Mouse (Mus musculus): Measurements from ENCODE around the gene Kif5a. TPM values are rescaled to one million over a fixed set of nuclear protein-coding genes. Genes with fewer than 3 reads are reported as not detected.

The Kif5a gene
- polyA plus RNA-seq, 1 experiment from 2014 or later: 6.7 TPM

GRCm38 (mm10) chr10:127181566-127181965 is 81.6 kb downstream of the Kif5a start:
- Histone ChIP-seq H3K4me1 (ENCODE audit: control insufficient read depth, insufficient read depth, low read length) (peaks cover 15% of the 10 kb centered on the region), H3K4me2 (ENCODE audit: low read depth, low read length) (no peak overlapping the region), H3K9me3 (replicated peaks; ENCODE audit: control insufficient read depth, low read length) (0 out of 2 replicates have a peak, but pooled peaks cover under 1% of the 10 kb centered on the region), H3K9ac (ENCODE audit: low read length) (no peak overlapping the region), H3K4me3 (replicated peaks; ENCODE audit: low read length) (no peak overlapping the region), H3K36me3 (ENCODE audit: control insufficient read depth, insufficient read depth, low read length) (peaks cover 3% of the 10 kb centered on the region; the same call in 1 of the 2 replicates), H3K27me3 (ENCODE audit: control insufficient read depth, insufficient read depth, low read length) (peaks cover 45% of the 10 kb centered on the region), H3K27ac (ENCODE audit: low read length) (no peak overlapping the region)
- 68% methylated on average over 6 of the region's 6 CpGs for WGBS
- no peak for ATAC-seq (ENCODE audit: insufficient read depth, low FRiP score)

GRCm38 (mm10) chr10:127180695-127181047 is 82.5 kb downstream of the Kif5a start:
- H3K27me3 ChIP-seq (ENCODE audit: control insufficient read depth, insufficient read depth, low read length): peaks cover 48% of the 10 kb centered on the region
- H3K36me3 ChIP-seq (ENCODE audit: control insufficient read depth, insufficient read depth, low read length): no peaks in the 10 kb centered on the region
- peaks cover 15% of the 10 kb centered on the region for H3K4me1 ChIP-seq (ENCODE audit: control insufficient read depth, insufficient read depth, low read length)
- H3K9me3 ChIP-seq (replicated peaks; ENCODE audit: control insufficient read depth, low read length): no peaks in the 10 kb centered on the region
- ATAC-seq (ENCODE audit: insufficient read depth, low FRiP score): no peak
- 35% methylated on average over 3 of the region's 3 CpGs for WGBS
- peak overlapping the region; percentile 34; the same call in 1 of the 2 replicates for H3K4me2 ChIP-seq (ENCODE audit: low read depth, low read length)
- H3K9ac ChIP-seq (ENCODE audit: low read length): no peak overlapping the region
- no peak overlapping the region for H3K4me3 ChIP-seq (replicated peaks; ENCODE audit: low read length)
- H3K27ac ChIP-seq (ENCODE audit: low read length): no peak overlapping the region

GRCm38 (mm10) chr10:127179871-127180694 is 83.1 kb downstream of the Kif5a start, which contains the start of gene Slc26a10:
Gene Slc26a10, minus strand, starts transcription at chr10:127180645.
- peak within 1 kb of the TSS; percentile 38; the same call in 1 of the 2 replicates for H3K9ac ChIP-seq (ENCODE audit: low read length)
- peaks cover 15% of the 10 kb centered on the region for H3K4me1 ChIP-seq (ENCODE audit: control insufficient read depth, insufficient read depth, low read length)

GRCm38 (mm10) chr10:127178286-127179027 is 84.7 kb downstream of the Kif5a start:
- Histone ChIP-seq H3K4me2 (ENCODE audit: low read depth, low read length) (peak overlapping the region; percentile 59), H3K4me3 (replicated peaks; ENCODE audit: low read length) (peak overlapping the region; percentile 37), H3K9ac (ENCODE audit: low read length) (peak overlapping the region; percentile 49), H3K27me3 (ENCODE audit: control insufficient read depth, insufficient read depth, low read length) (peaks cover 48% of the 10 kb centered on the region), H3K9me3 (replicated peaks; ENCODE audit: control insufficient read depth, low read length) (no peaks in the 10 kb centered on the region), H3K27ac (ENCODE audit: low read length) (no peak overlapping the region), H3K4me1 (ENCODE audit: control insufficient read depth, insufficient read depth, low read length) (peaks cover 15% of the 10 kb centered on the region), H3K36me3 (ENCODE audit: control insufficient read depth, insufficient read depth, low read length) (no peaks in the 10 kb centered on the region)
- 5% methylated on average over 41 of the region's 41 CpGs for WGBS
- no peak for ATAC-seq (ENCODE audit: insufficient read depth, low FRiP score)

More at GRCm38 (mm10) chr10:127179871-127180694, 83.1 kb downstream of the Kif5a start, which contains the start of gene Slc26a10:
- H3K9me3 ChIP-seq (replicated peaks; ENCODE audit: control insufficient read depth, low read length): no peaks in the 10 kb centered on the region
- peak within 1 kb of the TSS; percentile 10; the same call in 1 of the 2 replicates for H3K4me3 ChIP-seq (replicated peaks; ENCODE audit: low read length)
- H3K27ac ChIP-seq (ENCODE audit: low read length): no peak within 1 kb of the TSS
- H3K4me2 ChIP-seq (ENCODE audit: low read depth, low read length): peak within 1 kb of the TSS; percentile 34
- H3K27me3 ChIP-seq (ENCODE audit: control insufficient read depth, insufficient read depth, low read length): peaks cover 48% of the 10 kb centered on the region
- ATAC-seq (ENCODE audit: insufficient read depth, low FRiP score): no peak
- no peaks in the 10 kb centered on the region for H3K36me3 ChIP-seq (ENCODE audit: control insufficient read depth, insufficient read depth, low read length)
- WGBS: 4% methylated on average over 34 of the region's 34 CpGs

GRCm38 (mm10) chr10:127177719-127178118 is 85.4 kb downstream of the Kif5a start:
- Histone ChIP-seq H3K9me3 (replicated peaks; ENCODE audit: control insufficient read depth, low read length) (no peaks in the 10 kb centered on the region), H3K4me2 (ENCODE audit: low read depth, low read length) (peak overlapping the region; percentile 59), H3K4me1 (ENCODE audit: control insufficient read depth, insufficient read depth, low read length) (peaks cover 15% of the 10 kb centered on the region), H3K4me3 (replicated peaks; ENCODE audit: low read length) (peak overlapping the region; percentile 37), H3K27me3 (ENCODE audit: control insufficient read depth, insufficient read depth, low read length) (peaks cover 48% of the 10 kb centered on the region), H3K36me3 (ENCODE audit: control insufficient read depth, insufficient read depth, low read length) (no peaks in the 10 kb centered on the region), H3K9ac (ENCODE audit: low read length) (peak overlapping the region; percentile 49), H3K27ac (ENCODE audit: low read length) (no peak overlapping the region)
- WGBS: 1% methylated on average over 23 of the region's 23 CpGs
- ATAC-seq (ENCODE audit: insufficient read depth, low FRiP score): peak; percentile 56; the same call in 1 of the 2 replicates

- Histone ChIP-seq H3K4me3 (replicated peaks; ENCODE audit: low read length) (no peak overlapping the region), H3K27me3 (ENCODE audit: control insufficient read depth, insufficient read depth, low read length) (peaks cover 48% of the 10 kb centered on the region), H3K36me3 (ENCODE audit: control insufficient read depth, insufficient read depth, low read length) (no peaks in the 10 kb centered on the region), H3K9ac (ENCODE audit: low read length) (no peak overlapping the region), H3K27ac (ENCODE audit: low read length) (no peak overlapping the region), H3K4me2 (ENCODE audit: low read depth, low read length) (no peak overlapping the region), H3K9me3 (replicated peaks; ENCODE audit: control insufficient read depth, low read length) (no peaks in the 10 kb centered on the region), H3K4me1 (ENCODE audit: control insufficient read depth, insufficient read depth, low read length) (peaks cover 15% of the 10 kb centered on the region)
- ATAC-seq (ENCODE audit: insufficient read depth, low FRiP score): no peak
- WGBS: 23% methylated on average over 9 of the region's 9 CpGs
These were observed 85.9 kb downstream of the Kif5a start for GRCm38 (mm10) chr10:127177235-127177634.

- Histone ChIP-seq H3K4me1 (ENCODE audit: control insufficient read depth, insufficient read depth, low read length) (peaks cover 15% of the 10 kb centered on the region), H3K9me3 (replicated peaks; ENCODE audit: control insufficient read depth, low read length) (no peaks in the 10 kb centered on the region), H3K9ac (ENCODE audit: low read length) (no peak overlapping the region), H3K4me3 (replicated peaks; ENCODE audit: low read length) (no peak overlapping the region), H3K27me3 (ENCODE audit: control insufficient read depth, insufficient read depth, low read length) (peaks cover 45% of the 10 kb centered on the region), H3K27ac (ENCODE audit: low read length) (no peak overlapping the region), H3K36me3 (ENCODE audit: control insufficient read depth, insufficient read depth, low read length) (no peaks in the 10 kb centered on the region), H3K4me2 (ENCODE audit: low read depth, low read length) (no peak overlapping the region)
- 11% methylated on average over 7 of the region's 7 CpGs for WGBS
- ATAC-seq (ENCODE audit: insufficient read depth, low FRiP score): no peak
These were observed 86.4 kb downstream of the Kif5a start for GRCm38 (mm10) chr10:127176756-127177155.

- peaks cover 40% of the 10 kb centered on the region for H3K27me3 ChIP-seq (ENCODE audit: control insufficient read depth, insufficient read depth, low read length)
- H3K9me3 ChIP-seq (replicated peaks; ENCODE audit: control insufficient read depth, low read length): no peaks in the 10 kb centered on the region
- H3K4me2 ChIP-seq (ENCODE audit: low read depth, low read length): no peak overlapping the region
- no peak for ATAC-seq (ENCODE audit: insufficient read depth, low FRiP score)
- no peaks in the 10 kb centered on the region for H3K36me3 ChIP-seq (ENCODE audit: control insufficient read depth, insufficient read depth, low read length)
- H3K27ac ChIP-seq (ENCODE audit: low read length): no peak overlapping the region
- no peak overlapping the region for H3K4me3 ChIP-seq (replicated peaks; ENCODE audit: low read length)
- WGBS: 38% methylated on average over 3 of the region's 3 CpGs
- H3K4me1 ChIP-seq (ENCODE audit: control insufficient read depth, insufficient read depth, low read length): peaks cover 15% of the 10 kb centered on the region
- no peak overlapping the region for H3K9ac ChIP-seq (ENCODE audit: low read length)
These were observed 86.9 kb downstream of the Kif5a start for GRCm38 (mm10) chr10:127176228-127176627.
